Mouse (Mus musculus) spleen, adult 2 months (tissue): ENCODE results near the gene Cacna1c.

Experiments
- CTCF ChIP-seq: fragments of 200-500 bp; IDR thresholded peaks from 2 replicates; pipeline ENCODE4 v1.5.1; 2011; ENCODE audit warnings: mild to moderate bottlenecking, inconsistent platforms; ENCODE audit not compliant: insufficient read depth, insufficient read length, insufficient replicate concordance; ENCODE audit errors: extremely low read depth
- POLR2A ChIP-seq: fragments of 200-500 bp; IDR thresholded peaks from 2 replicates; pipeline ENCODE4 v1.6.1; 2011; ENCODE audit warnings: low read depth, low read length, inconsistent platforms

DNA sequence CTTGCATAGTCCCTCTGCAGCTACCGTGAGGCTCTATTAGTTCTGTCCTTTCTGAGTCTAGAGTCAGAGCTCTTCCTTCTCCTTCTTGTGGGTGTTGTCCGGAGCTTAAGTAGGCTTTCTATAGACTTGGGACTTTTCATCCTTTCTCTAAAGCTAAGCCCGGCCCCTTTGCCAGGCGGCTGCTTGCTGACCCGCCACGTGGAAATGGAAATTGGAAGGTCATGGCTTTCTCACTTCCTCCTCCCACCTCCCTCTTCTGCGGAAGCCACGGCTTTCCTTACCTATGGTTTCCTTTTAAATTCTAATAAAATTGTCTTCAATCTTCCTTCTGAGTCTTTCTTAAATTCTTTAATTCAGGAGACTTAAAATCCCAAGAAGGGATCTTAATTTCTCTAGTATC lies 148.9 kb downstream of the Cacna1c start:
- no peak for TF ChIP-seq CTCF
- no peak for TF ChIP-seq POLR2A
